Mouse (Mus musculus) G1E-ER4 (cell line): ENCODE data around the gene Adh4. TPM values are rescaled to one million over a fixed set of nuclear protein-coding genes. Genes with fewer than 3 reads are reported as not detected.

Experiments
- GATA1 ChIP-seq: IDR thresholded peaks from one replicate; pipeline ENCODE4 v1.8.0; 2012; ENCODE audit warnings: low read length, inconsistent platforms
- polyA plus RNA-seq: library from polyadenylated mRNA; stranded (reverse); fragments of >175 nt; gene quantifications from 2 replicates; pipeline ENCODE4 v1.2.3, GENCODE M21; 2012

Adh4 gene
- polyA plus RNA-seq, 1 experiment: not detected

- TF ChIP-seq GATA1: no peak
Observed at GRCm38 (mm10) chr3:138431835-138432234, 16.6 kb downstream of the Adh4 start.

GRCm38 (mm10) chr3:138438716-138439115 is 23.4 kb downstream of the Adh4 start:
- no peak for TF ChIP-seq GATA1

DNA sequence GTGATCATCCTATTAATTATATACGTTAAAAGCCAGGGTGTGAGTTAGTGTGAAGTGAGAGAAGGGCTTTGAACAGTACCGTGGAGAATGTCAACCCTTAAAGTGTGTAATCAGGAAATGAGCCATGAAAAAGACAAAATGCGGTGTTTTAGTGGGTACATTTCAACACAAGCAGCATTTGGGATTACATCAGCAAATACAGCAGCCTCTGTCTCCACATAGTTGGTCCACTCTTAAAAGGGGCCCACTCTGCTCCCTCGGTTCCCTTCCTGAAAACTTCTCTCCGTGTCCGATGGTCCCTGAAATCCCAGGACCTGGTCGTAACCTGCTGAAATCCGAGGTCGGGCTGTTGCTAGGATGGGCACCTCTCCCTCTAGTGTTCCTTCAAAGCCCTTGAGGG is 26.9 kb downstream of the Adh4 start:
- no peak for TF ChIP-seq GATA1

- TF ChIP-seq GATA1: no peak
Observed at GRCm38 (mm10) chr3:138442612-138443464, 27.6 kb downstream of the Adh4 start, which contains the start of gene Adh5. Adh5 (plus strand) TSS chr3:138443093.

GRCm38 (mm10) chr3:138443465-138443771 is 28.2 kb downstream of the Adh4 start:
- no peak for TF ChIP-seq GATA1

DNA sequence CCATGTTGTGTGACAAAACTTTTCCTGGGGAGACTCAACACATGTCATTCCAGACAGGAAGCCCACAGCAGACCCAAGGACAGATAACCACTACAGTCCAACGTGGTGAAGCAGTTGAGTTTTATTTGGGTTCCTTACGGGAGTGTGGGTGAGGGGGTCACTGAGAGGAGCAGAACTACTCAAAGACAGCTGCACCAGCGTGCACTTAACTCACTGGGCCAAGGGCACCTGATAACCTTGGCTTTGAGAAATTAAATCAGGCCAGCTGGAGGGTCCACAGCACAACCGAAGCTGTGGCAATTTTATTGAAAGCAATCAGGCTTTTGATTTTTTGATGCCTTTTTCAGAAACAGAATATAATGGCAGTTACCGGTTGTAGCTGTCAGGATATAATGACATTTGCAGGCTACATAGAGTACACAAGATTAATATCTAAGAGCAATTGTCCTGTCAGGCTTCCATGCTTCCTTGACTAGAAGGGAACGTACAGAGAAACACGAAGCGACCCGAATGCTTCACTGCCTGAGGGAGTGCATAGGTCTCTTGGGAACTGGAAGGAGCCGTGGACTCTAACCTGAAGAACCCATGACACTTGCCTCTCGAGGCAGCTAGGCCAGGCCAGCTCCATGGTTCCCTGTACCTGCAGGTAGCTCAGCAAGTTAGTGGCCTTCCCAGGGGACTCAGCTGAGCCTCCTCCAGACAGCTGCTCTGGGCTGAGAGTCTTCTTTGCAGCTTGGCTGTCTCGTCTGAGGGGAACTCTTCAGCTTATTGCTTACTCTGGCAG is 33.0 kb downstream of the Adh4 start:
- no peak for TF ChIP-seq GATA1

GRCm38 (mm10) chr3:138452169-138452568 is 36.9 kb downstream of the Adh4 start:
- no peak for TF ChIP-seq GATA1

- TF ChIP-seq GATA1: no peak
Observed at GRCm38 (mm10) chr3:138454234-138454633, 39.0 kb downstream of the Adh4 start.

DNA sequence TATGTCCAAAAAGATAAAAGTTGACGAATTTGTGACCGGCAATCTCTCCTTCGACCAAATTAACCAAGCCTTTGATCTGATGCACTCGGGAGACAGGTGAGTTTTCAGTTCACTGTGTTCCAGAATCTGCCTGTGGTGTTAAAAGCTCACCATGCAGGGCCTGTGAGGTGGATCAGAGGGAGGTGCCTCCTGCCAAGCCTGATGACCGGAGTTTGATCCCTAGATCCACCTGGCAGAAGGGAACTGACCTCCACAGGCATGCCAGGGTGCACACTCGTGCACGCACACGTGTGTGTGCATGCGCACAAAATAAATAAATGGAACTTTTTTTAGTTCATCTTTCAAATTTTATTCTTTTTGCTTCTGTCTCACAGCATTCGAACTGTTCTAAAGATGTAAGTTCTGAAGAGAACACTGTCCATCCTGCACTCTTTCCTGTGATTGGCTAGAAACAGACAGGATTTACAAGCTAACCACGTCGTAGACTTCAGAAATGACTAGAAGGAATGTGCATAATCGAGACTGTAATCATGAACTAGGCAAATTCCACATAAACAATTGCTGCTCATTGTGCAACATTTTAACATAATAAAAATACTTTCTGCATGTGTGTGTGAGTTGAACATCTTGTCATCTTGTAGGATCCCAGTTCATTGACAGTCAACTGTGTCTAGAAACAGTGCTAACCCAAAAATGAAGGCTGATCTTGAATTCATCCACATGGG is 39.6 kb downstream of the Adh4 start:
- TF ChIP-seq GATA1: no peak

DNA sequence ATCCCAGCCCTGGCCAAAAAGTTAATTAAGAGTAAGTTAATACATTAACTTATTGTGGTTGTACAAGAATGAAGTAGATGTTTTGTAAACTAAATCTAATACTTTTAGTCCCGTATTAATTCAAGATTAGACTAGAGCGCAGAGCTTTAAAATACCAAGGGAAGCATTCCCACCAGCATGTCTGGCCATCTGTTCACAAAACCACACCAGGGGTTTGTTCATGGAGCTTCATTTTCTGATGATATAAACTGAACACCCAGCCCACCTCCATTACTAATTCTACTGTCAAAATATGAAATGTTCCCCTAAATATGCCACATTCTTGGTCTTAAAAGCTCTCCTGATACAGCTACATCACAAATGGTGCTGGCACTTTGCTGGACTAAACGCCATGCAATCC is 43.2 kb downstream of the Adh4 start:
- TF ChIP-seq GATA1: no peak

DNA sequence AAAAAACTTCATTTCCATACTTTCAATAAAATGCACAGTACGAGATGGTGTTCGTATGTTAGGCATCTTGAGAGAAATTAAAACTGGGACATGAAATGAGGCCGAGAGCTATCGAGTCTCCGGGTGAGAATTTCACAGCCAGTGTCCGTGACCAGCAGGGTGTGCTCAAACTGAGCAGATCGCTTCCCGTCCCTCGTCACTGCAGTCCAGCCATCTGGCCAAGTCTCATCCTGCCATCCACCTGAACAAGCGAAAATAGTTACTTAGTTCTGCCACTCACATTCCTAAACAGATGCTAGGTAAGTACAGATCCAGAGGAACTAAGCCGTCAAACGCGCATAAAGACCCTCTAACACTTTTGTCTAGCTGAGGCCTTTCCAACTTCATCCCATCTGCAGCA is 45.0 kb downstream of the Adh4 start:
- TF ChIP-seq GATA1: no peak

GRCm38 (mm10) chr3:138461832-138462231 is 46.6 kb downstream of the Adh4 start:
- no peak for TF ChIP-seq GATA1

- no peak for TF ChIP-seq GATA1
Observed at GRCm38 (mm10) chr3:138463137-138463536, 47.9 kb downstream of the Adh4 start.

- TF ChIP-seq GATA1: no peak
Observed at GRCm38 (mm10) chr3:138463807-138464206, 48.5 kb downstream of the Adh4 start.

DNA sequence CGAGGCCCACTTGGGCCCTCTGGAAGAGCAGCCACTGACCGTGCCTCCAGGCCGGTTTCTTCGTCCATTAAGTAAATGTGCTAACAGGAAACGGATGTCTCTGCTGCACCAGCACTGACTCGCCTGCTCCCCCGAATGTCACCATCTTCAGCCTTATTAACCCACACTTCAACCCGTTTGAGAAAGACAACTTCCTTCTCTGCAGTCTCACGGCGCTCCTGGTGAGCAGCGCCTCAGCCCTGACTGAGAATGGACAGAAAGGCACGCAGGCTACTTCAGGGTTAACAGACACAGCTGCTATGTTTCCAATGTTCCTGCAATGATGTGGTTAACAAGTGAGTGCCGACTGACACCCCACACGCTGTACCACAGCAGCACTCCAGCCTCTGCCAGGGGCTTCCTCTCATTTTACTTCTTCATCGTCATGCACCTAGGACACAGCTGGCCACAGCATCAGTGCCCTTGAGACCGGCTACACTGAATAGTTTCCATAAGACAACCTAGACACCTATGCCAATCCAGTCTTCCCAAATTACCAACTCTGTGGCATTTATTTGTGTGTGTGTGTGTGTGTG is 49.4 kb downstream of the Adh4 start:
- no peak for TF ChIP-seq GATA1

- TF ChIP-seq GATA1: no peak
Observed at GRCm38 (mm10) chr3:138471066-138471465, 55.8 kb downstream of the Adh4 start.
